Mouse (Mus musculus): ENCODE data around the gene Tspan33.

Tspan33 gene

GRCm38 (mm10) chr6:29699085-29699745, 5.2 kb downstream of the Tspan33 start:
- DNase-seq (ENCODE audit: low spot score) = no peak

- DNase-seq (ENCODE audit: low spot score) = no peak
Observed at GRCm38 (mm10) chr6:29701051-29701450, 7.0 kb downstream of the Tspan33 start.

- no peak for DNase-seq (ENCODE audit: low spot score)
Observed at GRCm38 (mm10) chr6:29702126-29702525, 8.1 kb downstream of the Tspan33 start.

GRCm38 (mm10) chr6:29704143-29704542, 10.1 kb downstream of the Tspan33 start:
- no peak for DNase-seq (ENCODE audit: low spot score)

GRCm38 (mm10) chr6:29707902-29708301, 13.9 kb downstream of the Tspan33 start:
- DNase-seq (ENCODE audit: low spot score) = no peak

- no peak for DNase-seq (ENCODE audit: low spot score)
Observed at GRCm38 (mm10) chr6:29711318-29711717, 17.3 kb downstream of the Tspan33 start.

- DNase-seq (ENCODE audit: low spot score) = peak; percentile 62
Observed at GRCm38 (mm10) chr6:29712011-29712584, 18.1 kb downstream of the Tspan33 start.

GRCm38 (mm10) chr6:29716624-29717365, 22.8 kb downstream of the Tspan33 start:
- no peak for DNase-seq (ENCODE audit: low spot score)

- DNase-seq (ENCODE audit: low spot score) = no peak
Observed at GRCm38 (mm10) chr6:29717541-29717940, 23.5 kb downstream of the Tspan33 start.

- DNase-seq (ENCODE audit: low spot score) = no peak
Observed at GRCm38 (mm10) chr6:29717952-29718521, 24.0 kb downstream of the Tspan33 start.

GRCm38 (mm10) chr6:29718894-29719329, 24.9 kb downstream of the Tspan33 start:
- peak; percentile 35 for DNase-seq (ENCODE audit: low spot score)

GRCm38 (mm10) chr6:29721890-29722289, 27.9 kb downstream of the Tspan33 start:
- DNase-seq (ENCODE audit: low spot score) = no peak

- DNase-seq (ENCODE audit: low spot score) = no peak
Observed at GRCm38 (mm10) chr6:29726576-29727200, 32.7 kb downstream of the Tspan33 start.

GRCm38 (mm10) chr6:29728035-29728434, 34.0 kb downstream of the Tspan33 start:
- DNase-seq (ENCODE audit: low spot score) = no peak

- no peak for DNase-seq (ENCODE audit: low spot score)
Observed at GRCm38 (mm10) chr6:29729491-29729890, 35.5 kb downstream of the Tspan33 start.

GRCm38 (mm10) chr6:29735336-29735688, 41.3 kb downstream of the Tspan33 start, which contains the start of gene Smo:
Gene Smo (plus strand): TSS chr6:29735503.
- DNase-seq (ENCODE audit: low spot score) = peak; percentile 69

GRCm38 (mm10) chr6:29735689-29736451, 41.8 kb downstream of the Tspan33 start:
- peak; percentile 38 for DNase-seq (ENCODE audit: low spot score)

GRCm38 (mm10) chr6:29736610-29737458, 42.8 kb downstream of the Tspan33 start:
- no peak for DNase-seq (ENCODE audit: low spot score)

- no peak for DNase-seq (ENCODE audit: low spot score)
Observed at GRCm38 (mm10) chr6:29751466-29752152, 57.6 kb downstream of the Tspan33 start.

- DNase-seq (ENCODE audit: low spot score) = no peak
Observed at GRCm38 (mm10) chr6:29753336-29753735, 59.3 kb downstream of the Tspan33 start.
